ENCODE assay signal across 14 mouse cellular contexts in the genomic region with DNA sequence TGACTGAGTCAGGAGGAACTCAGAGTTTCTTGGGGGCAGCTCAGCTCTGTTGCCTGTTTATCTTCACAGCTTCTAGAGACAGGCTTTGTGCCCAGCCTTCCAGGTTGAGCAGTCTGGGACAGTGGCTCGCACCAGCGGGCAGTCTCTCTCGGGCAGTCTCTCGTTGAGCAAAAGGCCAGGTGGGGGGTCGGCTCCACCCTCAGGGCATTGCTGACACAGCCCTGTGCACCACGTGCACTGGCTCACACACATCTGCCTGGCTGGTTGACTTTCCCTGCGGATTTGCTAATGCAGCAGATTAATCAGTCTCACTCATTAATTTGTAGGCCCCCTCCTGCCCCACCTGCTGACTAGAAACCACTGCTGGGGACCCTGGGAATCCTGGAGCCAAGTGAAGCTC. TPM values are rescaled to one million over a fixed set of nuclear protein-coding genes. Genes with fewer than 3 reads are reported as not detected.
A peak's percentile ranks its signal among the peaks of the same experiment; 100 is the strongest.
DNase-seq lines count a peak whose midpoint lies in the region; ATAC-seq and TF ChIP-seq lines count a peak whose summit lies in the region.
"Had no signal": no experiment of that assay in that cellular context is flagged by ENCODE, and none has a peak within 500 bp of the region (broad histone marks: within the 10 kb centered on the region; RNA-seq: fewer than 3 reads in every experiment).

No protein-coding gene starts in this region.

- H3K4me3 ChIP-seq in forebrain, embryonic 14.5 days (ENCODE audit: low read depth, low read length) = no peak overlapping the region
- H3K4me3 ChIP-seq in kidney, postnatal 0 days (replicated peaks; ENCODE audit: low read depth, low read length) = no peak overlapping the region
- H3K4me3 ChIP-seq: lung, embryonic 15.5 days; myocyte had no signal

- no peak; the same call in 1 of the 2 replicates for ATAC-seq in forebrain, embryonic 14.5 days
- peak; percentile 79 for ATAC-seq in kidney, postnatal 0 days (replicated peaks; ENCODE audit: low FRiP score, low read depth)
- ATAC-seq: inflammation-experienced regulatory T-cells, adult 6 months had no signal

- H3K36me3 ChIP-seq in forebrain, embryonic 14.5 days (ENCODE audit: control insufficient read depth, insufficient read depth, low read length) = no peaks in the 10 kb centered on the region
- no peaks in the 10 kb centered on the region for H3K36me3 ChIP-seq in kidney, postnatal 0 days (ENCODE audit: insufficient read depth, low read length)
- H3K36me3 ChIP-seq: lung, embryonic 15.5 days had no signal

- H3K27ac ChIP-seq in forebrain, embryonic 14.5 days (ENCODE audit: low read depth, low read length) = no peak overlapping the region
- peak overlapping the region; percentile 31; the same call in 1 of the 2 replicates for H3K27ac ChIP-seq in kidney, postnatal 0 days
- H3K27ac ChIP-seq: lung, embryonic 15.5 days had no signal

- no peak for TF ChIP-seq CTCF in kidney, postnatal 0 days (IDR thresholded peaks at IDR 0.05; ENCODE audit: low read depth)

- peaks cover 26% of the 10 kb centered on the region for H3K4me1 ChIP-seq in forebrain, embryonic 14.5 days (ENCODE audit: control insufficient read depth, insufficient read depth, low read length)
- H3K4me1 ChIP-seq in kidney, postnatal 0 days (replicated peaks; ENCODE audit: insufficient read depth, low read length) = peaks cover 15% of the 10 kb centered on the region

- H3K9ac ChIP-seq in forebrain, embryonic 14.5 days (ENCODE audit: low read length) = no peak overlapping the region
- no peak overlapping the region for H3K9ac ChIP-seq in kidney, postnatal 0 days (ENCODE audit: low read depth, low read length)
- H3K9ac ChIP-seq: lung, embryonic 15.5 days had no signal

- H3K27me3 ChIP-seq in forebrain, embryonic 14.5 days (replicated peaks; ENCODE audit: control insufficient read depth, insufficient read depth, low read length) = peaks cover 18% of the 10 kb centered on the region
- 0 out of 2 replicates have a peak, but pooled peaks cover 10% of the 10 kb centered on the region for H3K27me3 ChIP-seq in kidney, postnatal 0 days (ENCODE audit: insufficient read depth, low read length)

- H3K9me3 ChIP-seq in forebrain, embryonic 14.5 days (replicated peaks; ENCODE audit: control insufficient read depth, low read length) = no peaks in the 10 kb centered on the region
- no peaks in the 10 kb centered on the region for H3K9me3 ChIP-seq in kidney, postnatal 0 days (replicated peaks; ENCODE audit: low read length)
- H3K9me3 ChIP-seq: lung, embryonic 15.5 days had no signal

- 0% methylated on average over 7 of the region's 7 CpGs for WGBS in forebrain, embryonic 14.5 days
- WGBS in kidney, postnatal 0 days = 9% methylated on average over 7 of the region's 7 CpGs

- no peak overlapping the region for H3K4me2 ChIP-seq in forebrain, embryonic 14.5 days (ENCODE audit: low read length)
- no peak overlapping the region for H3K4me2 ChIP-seq in kidney, postnatal 0 days (ENCODE audit: low read length)
- H3K4me2 ChIP-seq: lung, embryonic 15.5 days had no signal

- intact Hi-C loops in heart, postnatal 10 days (cut with DNase I) = loop anchor here (2.0 kb wide), 1 partner anchor 17 kb away; no protein-coding TSS in a partner anchor

- peak; percentile 9 for DNase-seq in cerebellum, adult 11-12 months
- no peak for DNase-seq in cerebellum, postnatal 4 days (ENCODE audit: low spot score in 2 of 2)
- peak; percentile 21 for DNase-seq in ES-CJ7 (ENCODE audit: low read depth, low spot score)
- peak; percentile 16 for DNase-seq in forebrain, embryonic 14.5 days (ENCODE audit: low spot score)
- no peak for DNase-seq in kidney, postnatal 0 days (ENCODE audit: low spot score)
- no peak for DNase-seq in layer of hippocampus, adult 11-12 months (ENCODE audit: low spot score)
- no peak for DNase-seq in heart, postnatal 10 days
- DNase-seq in right cerebral cortex, postnatal 14 days = no peak
- DNase-seq: B cell, adult 2 months; heart, adult 18-20 months; thymus, adult 18-20 months had no signal

RNA-seq across cellular contexts. Expression of gene Chrna4, which starts 1.4 kb away (rescaled TPM):
- polyA plus RNA-seq in forebrain, embryonic 14.5 days (2014; fragmentation: Nextera tagmentation; extraction: Ambion mirVana) = 13.1 and 14.3 TPM in 2 replicates
- 2.6 and 3.5 TPM in 2 replicates for polyA plus RNA-seq in kidney, postnatal 0 days (2015; fragmentation: Nextera tagmentation; extraction: Ambion mirVana)
- under 1 TPM; 0.12 to 0.34 TPM for total RNA-seq in heart, postnatal 10 days (2021)
- total RNA-seq: heart, adult 18-20 months had no signal
- polyA plus RNA-seq: inflammation-experienced regulatory T-cells, adult 6 months; myocyte had no signal

RNA-seq across cellular contexts. Expression of gene Col20a1, which starts 55.6 kb away (rescaled TPM):
- 0.07 and 0.10 TPM in 2 replicates for polyA plus RNA-seq in forebrain, embryonic 14.5 days (2014; fragmentation: Nextera tagmentation; extraction: Ambion mirVana)
- polyA plus RNA-seq in kidney, postnatal 0 days (2015; fragmentation: Nextera tagmentation; extraction: Ambion mirVana) = 0.34 and 0.41 TPM in 2 replicates
- total RNA-seq in heart, postnatal 10 days (2021) = under 1 TPM; 0.62 to 0.92 TPM

Comparison
In these comparisons a context has a peak if more than half of its experiments do, and no peak if none do; other contexts are left out.
1. DNase-seq: peak in cerebellum, adult 11-12 months (single experiment), ES-CJ7 (single experiment) and forebrain, embryonic 14.5 days (single experiment); none in cerebellum, postnatal 4 days (0 of 2), kidney, postnatal 0 days (single experiment), layer of hippocampus, adult 11-12 months (single experiment), heart, postnatal 10 days (0 of 2) and right cerebral cortex, postnatal 14 days (single experiment).